ENCODE assay signal across 10 mouse cellular contexts in the genomic region with DNA sequence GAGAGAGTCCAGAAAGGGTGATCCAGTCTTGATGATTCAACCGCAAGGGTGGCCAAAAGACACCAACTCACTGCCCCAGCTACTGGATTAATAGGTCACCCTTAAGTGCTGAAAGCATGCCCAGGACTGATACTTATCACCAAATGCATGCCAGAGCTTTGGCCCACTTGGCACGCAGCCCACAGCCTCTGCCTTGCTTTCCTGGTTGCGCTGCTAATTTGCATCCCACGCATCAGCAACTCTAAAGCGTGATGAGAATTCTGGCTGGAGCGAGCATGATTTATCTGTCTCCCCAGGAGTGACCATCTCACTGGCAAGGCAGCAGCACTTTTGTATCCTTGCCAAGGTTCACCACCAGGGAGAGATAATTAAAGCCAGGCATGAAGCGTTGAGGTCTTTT. TPM values are rescaled to one million over a fixed set of nuclear protein-coding genes. Genes with fewer than 3 reads are reported as not detected.
A peak's percentile ranks its signal among the peaks of the same experiment; 100 is the strongest.
DNase-seq lines count a peak whose midpoint lies in the region; ATAC-seq and TF ChIP-seq lines count a peak whose summit lies in the region.
"Had no signal": no experiment of that assay in that cellular context is flagged by ENCODE, and none has a peak within 500 bp of the region (broad histone marks: within the 10 kb centered on the region; RNA-seq: fewer than 3 reads in every experiment).

No protein-coding gene starts in this region.

- intact Hi-C loops in left cerebral cortex, adult 2 months (cut with DNase I), result loop anchor here (2.0 kb wide), 1 partner anchor 118 kb away; no protein-coding TSS in a partner anchor

- peaks cover 54% of the 10 kb centered on the region for H3K4me1 ChIP-seq in megakaryocyte, embryonic 14.5 days
- H3K4me1 ChIP-seq in neural tube, embryonic 15.5 days, result peaks cover 5% of the 10 kb centered on the region; the same call in 1 of the 2 replicates
- H3K4me1 ChIP-seq: limb, embryonic 12.5 days had no signal

- 33% methylated on average over 7 of the region's 7 CpGs for WGBS in neural tube, embryonic 15.5 days

- H3K4me3 ChIP-seq in megakaryocyte, embryonic 14.5 days (replicated peaks), result peak overlapping the region; percentile 51
- no peak overlapping the region for H3K4me3 ChIP-seq in neural tube, embryonic 15.5 days (replicated peaks)
- no peak overlapping the region for H3K4me3 ChIP-seq in left cerebral cortex, adult 2 months
- H3K4me3 ChIP-seq: limb, embryonic 12.5 days; myocyte had no signal

- no peak overlapping the region for H3K4me2 ChIP-seq in neural tube, embryonic 15.5 days
- H3K4me2 ChIP-seq: limb, embryonic 12.5 days had no signal

- no peaks in the 10 kb centered on the region for H3K27me3 ChIP-seq in megakaryocyte, embryonic 14.5 days (replicated peaks)
- H3K27me3 ChIP-seq in neural tube, embryonic 15.5 days (replicated peaks), result no peaks in the 10 kb centered on the region
- H3K27me3 ChIP-seq: limb, embryonic 12.5 days had no signal

- 0 out of 2 replicates have a peak overlapping the region, but pooled peaks have one; percentile 18 for H3K27ac ChIP-seq in neural tube, embryonic 15.5 days (replicated peaks)
- no peak overlapping the region for H3K27ac ChIP-seq in left cerebral cortex, adult 2 months
- H3K27ac ChIP-seq: limb, embryonic 12.5 days had no signal

- no peak for ATAC-seq in megakaryocyte, adult 5-6 weeks (ENCODE audit: poor library complexity, severe bottlenecking)
- peak; percentile 68; the same call in 1 of the 2 replicates for ATAC-seq in neural tube, embryonic 15.5 days (ENCODE audit: low FRiP score)

- peak; percentile 23 for DNase-seq in adrenal gland, postnatal 25 days
- no peak for DNase-seq in adrenal gland, postnatal 4 days (ENCODE audit: low spot score in 2 of 2)
- DNase-seq in cerebellum, postnatal 4 days (ENCODE audit: low spot score in 2 of 2), result peak; percentile 27 to 75
- DNase-seq in left cerebral cortex, adult 2 months (ENCODE audit: extremely low spot score in 1 of 2, low spot score in 2 of 2), result no peak
- no peak for DNase-seq in lung, postnatal 25 days (ENCODE audit: low spot score)

- no peak for TF ChIP-seq CTCF in left cerebral cortex, adult 2 months (IDR thresholded peaks at IDR 0.05)

- 0 out of 2 replicates have a peak, but pooled peaks cover 5% of the 10 kb centered on the region for H3K9me3 ChIP-seq in megakaryocyte, embryonic 14.5 days
- no peaks in the 10 kb centered on the region for H3K9me3 ChIP-seq in neural tube, embryonic 15.5 days (replicated peaks)
- H3K9me3 ChIP-seq: limb, embryonic 12.5 days had no signal

- H3K9ac ChIP-seq in neural tube, embryonic 15.5 days (replicated peaks), result no peak overlapping the region
- H3K9ac ChIP-seq: limb, embryonic 12.5 days had no signal

- H3K36me3 ChIP-seq in megakaryocyte, embryonic 14.5 days (replicated peaks; ENCODE audit: low read length), result no peaks in the 10 kb centered on the region
- H3K36me3 ChIP-seq in neural tube, embryonic 15.5 days, result no peaks in the 10 kb centered on the region
- H3K36me3 ChIP-seq: limb, embryonic 12.5 days had no signal

RNA-seq across cellular contexts. Expression of gene Pik3r4, which starts 29.9 kb away (rescaled TPM):
- total RNA-seq in adrenal gland, postnatal 25 days (2021), result 41.1 and 42.0 TPM in 2 replicates
- total RNA-seq in adrenal gland, postnatal 4 days (2021), result 10 to 100 TPM; 43.9 to 45.6 TPM
- 1.5 and 2.3 TPM in 2 replicates for polyA plus RNA-seq in megakaryocyte, embryonic 14.5 days (2012; ENCODE audit: insufficient read depth, low replicate concordance)
- 21.7 and 22.1 TPM in 2 replicates for total RNA-seq in megakaryocyte, adult 5-6 weeks (2015)
- 13.4 and 21.7 TPM in 2 replicates for total RNA-seq in megakaryocyte, adult 5-6 weeks (2017)
- 15.8 and 16.5 TPM in 2 replicates for polyA plus RNA-seq in neural tube, embryonic 15.5 days (2015; fragmentation: Nextera tagmentation; extraction: Ambion mirVana)
- 10 to 100 TPM; 43.0 to 43.7 TPM for total RNA-seq in left cerebral cortex, adult 2 months (2021)

Comparison
In these comparisons a context has a peak if more than half of its experiments do, and no peak if none do; other contexts are left out.
1. DNase-seq: peak in adrenal gland, postnatal 25 days (single experiment) and cerebellum, postnatal 4 days (2 of 2); none in adrenal gland, postnatal 4 days (0 of 2), left cerebral cortex, adult 2 months (0 of 2) and lung, postnatal 25 days (single experiment).